Mouse (Mus musculus): Measurements from ENCODE around the gene Dmrt3.

Gene Dmrt3

GRCm38 (mm10) chr19:25610015-25610410 lies at the start of gene Dmrt3:
Dmrt3 (plus strand) TSS chr19:25610301.
- DNase-seq (ENCODE audit: low spot score) = no peak

DNA sequence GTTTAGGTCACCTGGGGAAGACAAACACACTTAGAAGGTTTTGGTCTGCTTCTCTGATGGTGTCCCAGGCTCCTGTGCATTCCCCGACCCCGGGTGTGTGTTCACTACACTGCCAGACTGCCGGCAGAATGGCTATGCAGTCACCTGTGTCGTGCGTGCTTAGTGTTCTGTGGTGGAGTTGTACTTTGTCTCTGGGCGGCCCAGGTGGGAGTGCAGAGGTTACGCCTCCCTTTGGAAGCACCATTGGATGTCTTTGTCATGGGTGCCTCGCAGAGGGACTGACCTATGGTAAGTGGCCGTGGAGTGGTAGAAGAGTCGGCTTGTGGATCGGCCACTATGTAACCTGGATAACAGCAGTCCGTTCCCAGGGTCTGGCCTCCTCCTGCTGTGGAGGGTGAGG lies 45.7 kb upstream of the Dmrt3 start:
- no peak for DNase-seq (ENCODE audit: low spot score)

DNA sequence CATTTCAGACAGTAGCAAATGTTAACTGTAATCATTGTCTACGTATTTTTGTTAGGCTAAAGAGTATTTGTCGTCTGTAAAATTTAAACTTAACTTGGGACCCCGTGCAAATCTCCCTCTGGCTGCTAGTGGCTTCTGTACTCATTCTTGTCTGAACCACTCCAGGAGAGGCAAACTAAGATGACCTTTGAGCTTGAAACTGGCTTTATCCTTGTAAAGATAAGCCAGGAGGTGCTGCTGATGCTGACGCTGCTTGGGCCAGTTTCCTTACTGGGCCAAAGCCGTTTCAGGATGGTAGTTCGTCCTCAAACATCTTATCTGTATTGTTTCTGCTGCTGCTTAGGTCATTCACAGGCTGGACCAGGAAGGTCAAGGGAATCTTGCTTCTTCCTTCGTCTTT lies 40.3 kb upstream of the Dmrt3 start:
- no peak for DNase-seq (ENCODE audit: low spot score)

GRCm38 (mm10) chr19:25574431-25574830 lies 35.7 kb upstream of the Dmrt3 start:
- no peak for DNase-seq (ENCODE audit: low spot score)

GRCm38 (mm10) chr19:25574981-25575814 lies 34.9 kb upstream of the Dmrt3 start:
- no peak for DNase-seq (ENCODE audit: low spot score)

DNA sequence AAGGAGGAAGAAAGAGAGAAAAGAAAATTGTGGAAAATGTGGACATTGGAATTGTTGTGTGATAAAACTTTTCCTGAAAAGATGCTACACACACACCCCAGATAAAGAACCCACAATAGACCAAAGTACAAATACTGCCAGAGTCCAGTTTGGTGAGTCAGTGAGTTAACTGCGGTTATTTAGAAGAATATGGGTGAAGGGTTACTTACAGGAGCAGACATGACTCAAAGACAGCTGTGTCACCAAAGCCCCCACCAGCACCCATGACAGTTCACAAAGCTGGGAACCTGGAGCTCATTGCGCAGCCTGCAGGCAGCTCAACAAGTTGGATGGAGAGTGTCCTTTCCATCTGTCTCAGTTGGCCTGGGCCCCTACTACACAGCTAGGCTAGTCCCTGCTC lies 31.7 kb upstream of the Dmrt3 start:
- no peak for DNase-seq (ENCODE audit: low spot score)

- DNase-seq (ENCODE audit: low spot score) = no peak
Observed at GRCm38 (mm10) chr19:25579440-25579839, 30.7 kb upstream of the Dmrt3 start.

- no peak for DNase-seq (ENCODE audit: low spot score)
Observed at GRCm38 (mm10) chr19:25597717-25598232, 12.3 kb upstream of the Dmrt3 start.

GRCm38 (mm10) chr19:25598626-25599025 lies 11.5 kb upstream of the Dmrt3 start:
- DNase-seq (ENCODE audit: low spot score) = no peak

DNA sequence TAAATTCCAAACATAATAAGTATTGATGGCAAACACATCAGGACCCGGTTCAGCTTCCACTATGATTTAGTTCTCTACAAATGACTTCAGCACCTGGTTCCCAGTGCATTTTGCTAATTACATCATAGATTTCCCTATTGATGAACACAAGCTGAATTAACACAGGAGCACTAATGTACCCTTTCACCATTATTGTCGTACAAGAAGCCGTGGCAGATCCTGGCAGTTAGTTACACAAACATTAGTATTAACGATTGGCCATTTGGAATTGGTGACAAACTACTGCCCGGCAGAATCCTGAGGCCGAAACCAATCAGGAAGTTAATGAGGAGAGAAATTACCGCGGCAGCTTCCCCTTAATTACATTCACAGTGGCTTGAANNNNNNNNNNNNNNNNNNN lies 8.1 kb upstream of the Dmrt3 start:
- DNase-seq (ENCODE audit: low spot score) = no peak

DNA sequence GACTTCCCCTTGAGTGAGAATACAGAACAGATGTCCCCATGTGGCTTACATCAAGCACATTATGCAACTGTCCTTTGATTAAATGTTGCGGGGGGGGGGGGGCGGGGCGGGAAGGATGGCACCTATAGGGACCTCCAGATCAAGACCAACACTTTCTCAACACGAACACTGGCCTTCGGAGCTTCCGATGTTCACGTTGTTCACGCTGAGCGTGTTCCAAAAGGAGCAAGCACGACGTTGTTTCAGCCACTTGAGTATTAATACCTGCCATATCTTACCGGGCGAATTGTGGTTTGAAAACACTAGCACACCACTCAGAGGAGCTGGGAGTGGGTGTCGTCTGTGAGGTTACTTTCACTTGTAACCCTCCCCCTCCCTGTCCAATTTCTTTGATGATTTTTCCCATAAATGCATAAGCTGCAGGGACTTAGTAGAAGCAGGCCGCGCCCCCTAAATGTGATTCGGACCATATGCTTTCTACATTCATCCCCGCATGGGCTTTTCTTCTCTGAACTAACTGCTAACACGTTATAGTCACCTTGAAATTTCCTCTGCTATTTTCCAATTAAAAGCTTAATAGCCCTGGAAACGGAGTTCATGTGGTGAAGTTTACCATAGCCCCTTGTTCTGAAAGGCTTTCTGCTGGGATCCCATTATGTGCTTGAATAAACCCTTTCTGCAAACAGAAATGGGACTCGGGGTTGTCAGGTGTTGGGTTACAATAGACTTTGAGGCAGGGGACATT lies 2.5 kb upstream of the Dmrt3 start:
- DNase-seq (ENCODE audit: low spot score) = no peak

DNA sequence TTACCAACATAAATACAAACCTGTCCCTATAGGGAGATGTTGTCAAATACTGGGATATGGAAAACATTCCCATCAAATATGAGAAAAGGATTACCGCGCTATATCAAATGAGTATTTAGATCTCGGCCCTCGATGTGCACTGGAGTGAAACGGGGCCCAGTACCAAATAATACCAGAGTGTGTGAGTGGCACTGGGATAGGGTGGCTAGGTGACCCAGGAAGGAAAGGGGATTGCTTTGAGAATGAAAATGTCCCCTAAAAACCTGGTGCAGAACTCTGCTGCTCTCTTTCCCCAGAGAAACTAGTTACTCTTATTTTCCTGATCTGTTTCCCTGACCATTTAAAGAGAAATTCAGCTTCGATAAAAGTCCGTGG lies 1.9 kb upstream of the Dmrt3 start:
- DNase-seq (ENCODE audit: low spot score) = no peak

GRCm38 (mm10) chr19:25608961-25609850 lies 895 bp upstream of the Dmrt3 start:
- DNase-seq (ENCODE audit: low spot score) = no peak

DNA sequence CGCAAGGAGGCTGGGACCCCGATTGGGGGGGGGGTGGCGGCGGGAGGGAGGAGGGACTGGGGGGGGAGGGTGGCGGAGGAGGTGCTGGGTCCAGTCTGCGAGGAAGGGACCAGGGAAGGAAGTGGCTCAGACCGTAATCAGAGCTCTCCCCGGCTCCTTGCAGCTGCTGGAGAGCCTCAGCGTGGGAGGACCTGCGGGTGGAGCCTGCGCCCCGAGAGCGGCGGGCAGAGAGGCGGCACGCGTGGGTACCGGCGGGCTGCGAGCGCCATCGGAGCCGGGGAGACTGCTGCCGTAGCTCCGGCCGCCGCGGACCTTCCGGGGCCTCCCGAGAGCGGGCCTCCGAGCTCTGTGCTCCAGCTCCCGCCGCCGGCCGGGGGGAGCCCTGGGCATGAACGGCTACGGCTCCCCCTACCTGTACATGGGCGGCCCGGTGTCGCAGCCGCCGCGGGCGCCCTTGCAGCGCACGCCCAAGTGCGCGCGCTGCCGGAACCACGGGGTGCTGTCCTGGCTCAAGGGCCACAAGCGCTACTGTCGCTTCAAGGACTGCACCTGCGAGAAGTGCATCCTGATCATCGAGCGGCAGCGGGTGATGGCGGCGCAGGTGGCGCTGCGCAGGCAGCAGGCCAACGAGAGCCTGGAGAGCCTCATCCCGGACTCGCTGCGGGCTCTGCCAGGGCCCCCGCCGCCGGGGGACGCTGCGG lies 460 bp downstream of the Dmrt3 start:
- no peak for DNase-seq (ENCODE audit: low spot score)

- DNase-seq (ENCODE audit: low spot score) = no peak
Observed at GRCm38 (mm10) chr19:25611116-25611515, 1.0 kb downstream of the Dmrt3 start.

DNA sequence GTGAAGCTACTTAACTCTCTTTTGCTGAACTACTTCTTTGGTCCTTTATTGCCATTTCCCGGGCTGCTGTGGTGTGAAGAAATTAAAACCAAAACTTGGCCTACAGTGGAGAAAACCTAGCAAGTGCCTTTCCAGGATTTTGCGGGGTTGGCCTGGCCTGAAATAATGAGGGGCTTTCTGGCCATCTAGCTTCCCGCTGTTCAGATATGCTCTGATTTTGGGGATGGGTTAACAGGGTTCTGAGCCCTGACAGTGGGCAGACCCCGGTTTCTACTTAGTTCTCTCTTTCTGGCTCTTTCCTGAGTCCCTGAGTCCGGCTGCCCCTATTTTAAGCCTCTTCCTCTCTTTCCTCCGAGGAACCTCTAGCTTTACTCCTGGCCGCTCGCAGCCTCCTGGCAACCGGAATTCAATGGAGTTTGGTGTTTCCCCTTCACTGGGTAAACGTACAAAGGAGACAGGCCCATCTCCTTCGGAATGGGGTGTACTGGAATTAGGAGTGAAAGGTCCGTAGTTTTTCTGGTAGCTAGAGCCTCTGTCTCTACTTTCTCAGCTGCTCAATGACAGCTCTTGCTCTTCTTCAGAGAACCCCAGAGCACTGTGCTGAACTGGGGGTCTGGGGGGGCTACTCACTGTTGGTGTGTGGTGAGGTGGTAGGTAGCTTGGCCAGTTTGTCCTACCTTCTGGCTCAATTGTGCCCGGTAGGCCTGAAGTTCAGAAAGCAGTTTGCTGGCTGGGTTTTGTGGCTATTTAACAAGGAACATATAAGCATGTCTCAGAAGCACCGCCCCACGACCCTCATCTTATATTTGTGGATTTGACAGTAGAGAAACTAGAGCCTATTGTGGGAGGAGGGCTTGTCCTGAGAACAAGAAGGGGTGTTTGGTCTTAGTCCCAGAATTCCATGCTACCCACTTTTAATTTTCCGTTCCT lies 2.0 kb downstream of the Dmrt3 start:
- DNase-seq (ENCODE audit: low spot score) = no peak

GRCm38 (mm10) chr19:25612806-25613295 lies 2.8 kb downstream of the Dmrt3 start:
- DNase-seq (ENCODE audit: low spot score) = no peak

DNA sequence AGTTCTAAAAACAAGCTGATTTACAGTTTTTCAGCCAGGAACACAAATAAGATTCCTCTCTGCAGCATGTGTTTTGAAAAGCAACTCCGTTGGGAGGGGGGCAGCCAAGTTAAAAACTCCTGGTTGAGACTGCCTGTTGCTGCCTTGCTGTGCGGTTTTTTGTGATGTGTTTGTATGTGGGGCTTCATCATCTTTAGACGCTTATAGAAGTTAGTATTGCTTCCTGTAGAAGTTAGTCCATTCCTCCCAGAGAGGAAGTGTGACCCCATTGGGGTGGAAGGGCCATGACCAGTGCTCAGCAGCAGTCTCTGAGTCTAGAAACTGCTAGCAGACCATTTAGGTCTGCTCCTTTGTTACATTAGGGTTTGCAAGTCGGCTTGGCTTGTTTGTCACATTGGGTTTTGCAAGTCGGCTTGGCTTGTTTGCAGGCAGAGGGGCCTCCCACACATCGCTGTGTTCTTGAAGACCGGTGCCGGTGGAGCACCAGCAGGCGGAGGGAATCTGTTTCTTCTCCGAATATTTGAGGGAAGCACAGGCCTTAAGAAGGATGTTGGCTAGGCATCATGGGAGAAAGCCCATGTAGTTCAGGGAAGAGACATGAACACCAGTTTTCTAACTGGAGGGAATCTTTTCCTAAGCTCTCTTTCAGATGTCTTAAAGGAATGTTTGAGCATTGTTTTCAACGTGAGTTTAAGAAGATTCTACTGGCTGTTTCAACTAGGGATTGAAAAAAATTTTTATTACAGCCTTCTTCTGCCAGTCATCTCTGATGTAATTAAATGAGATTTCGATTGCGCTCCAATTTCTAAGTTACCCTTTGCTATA lies 3.6 kb downstream of the Dmrt3 start:
- DNase-seq (ENCODE audit: low spot score) = no peak

DNA sequence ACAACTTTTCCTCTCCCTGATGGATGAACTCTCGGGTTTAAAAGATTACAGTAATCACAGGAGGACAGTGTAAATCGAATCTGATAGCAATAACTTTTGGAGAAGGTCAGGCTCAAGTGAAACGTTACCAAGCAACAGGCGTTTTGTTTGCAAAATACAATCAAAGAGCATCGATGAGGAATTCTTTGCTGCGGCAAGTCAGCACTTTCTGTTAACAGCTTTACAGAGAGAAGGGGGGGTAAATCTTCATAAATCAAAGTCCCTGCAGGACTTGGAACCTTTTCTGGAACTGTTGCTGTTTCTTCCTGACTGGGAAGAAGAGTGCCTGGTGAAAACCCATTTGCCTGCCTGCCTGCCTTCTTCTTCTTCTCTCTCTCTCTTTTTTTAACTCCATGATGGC lies 5.8 kb downstream of the Dmrt3 start:
- DNase-seq (ENCODE audit: low spot score) = no peak
